In genomic region chr13:112584556-112585237, GRCm38 (mm10) we compare ENCODE assay signal across 27 mouse cellular contexts. TPM values are rescaled to one million over a fixed set of nuclear protein-coding genes. Genes with fewer than 3 reads are reported as not detected.
DNase-seq lines count a peak whose midpoint lies in the region; ATAC-seq and TF ChIP-seq lines count a peak whose summit lies in the region.
"Had no signal": no experiment of that assay in that cellular context is flagged by ENCODE, and none has a peak within 500 bp of the region (broad histone marks: within the 10 kb centered on the region; RNA-seq: fewer than 3 reads in every experiment).

No protein-coding gene starts in this region.

- no peak for TF ChIP-seq POLR2A in MEL (IDR thresholded peaks at IDR 0.05; ENCODE audit: control insufficient read depth in 1 of 2, insufficient read depth in 1 of 2, low read depth in 1 of 2, low read length in 2 of 2, poor library complexity in 1 of 2)
- no peak for TF ChIP-seq POLR2A in brain, embryonic 14.5 days (IDR thresholded peaks at IDR 0.05; ENCODE audit: borderline replicate concordance, extremely low read depth, insufficient read depth, insufficient read length, poor library complexity, severe bottlenecking)
- no peak for TF ChIP-seq POLR2A in heart, adult 2 months (IDR thresholded peaks at IDR 0.05; ENCODE audit: insufficient read depth, low read depth, low read length)

- peaks cover 10% of the 10 kb centered on the region for H3K4me1 ChIP-seq in forebrain, embryonic 14.5 days (ENCODE audit: control insufficient read depth, insufficient read depth, low read length)
- peaks cover 23% of the 10 kb centered on the region for H3K4me1 ChIP-seq in forebrain, embryonic 15.5 days
- H3K4me1 ChIP-seq in MEL (ENCODE audit: control insufficient read depth in 1 of 2, insufficient read depth in 2 of 2, low read length in 2 of 2), result peaks cover 16 to 27% of the 10 kb centered on the region in 2 experiments
- H3K4me1 ChIP-seq in heart, adult 2 months (ENCODE audit: control insufficient read depth, insufficient read depth, low read length), result no peaks in the 10 kb centered on the region

- no peak overlapping the region for H3K4me3 ChIP-seq in forebrain, embryonic 14.5 days (ENCODE audit: low read depth, low read length)
- H3K4me3 ChIP-seq in forebrain, embryonic 15.5 days, result no peak overlapping the region
- H3K4me3 ChIP-seq in MEL (ENCODE audit: control insufficient read depth in 1 of 2, insufficient read depth in 1 of 2, low read depth in 2 of 2, low read length in 2 of 2), result peak overlapping the region; percentile 11 to 22; a peak in 2 of 4 replicates
- H3K4me3 ChIP-seq in heart, adult 2 months, result no peak overlapping the region

- TF ChIP-seq CTCF in MEL (IDR thresholded peaks at IDR 0.05 in 2 of 3, conservative IDR thresholded peaks at IDR 0.05 in 1 of 3; ENCODE audit: control insufficient read depth in 1 of 3, insufficient read depth in 1 of 3, low read depth in 2 of 3, low read length in 3 of 3, poor library complexity in 1 of 3, severe bottlenecking in 1 of 3), result no peak
- TF ChIP-seq CTCF in brain, embryonic 14.5 days (IDR thresholded peaks at IDR 0.05; ENCODE audit: borderline replicate concordance, extremely low read depth, insufficient read depth, insufficient read length), result no peak
- TF ChIP-seq CTCF in heart, adult 2 months (IDR thresholded peaks at IDR 0.05), result no peak

- no peak overlapping the region for H3K27ac ChIP-seq in forebrain, embryonic 14.5 days (ENCODE audit: low read depth, low read length)
- no peak overlapping the region for H3K27ac ChIP-seq in forebrain, embryonic 15.5 days (replicated peaks)
- peak overlapping the region; percentile 42; the same call in 1 of the 2 replicates for H3K27ac ChIP-seq in MEL (ENCODE audit: control insufficient read depth, low read depth, low read length)
- H3K27ac ChIP-seq in heart, adult 2 months, result no peak overlapping the region

- peak; percentile 67 for DNase-seq in forebrain, embryonic 14.5 days (ENCODE audit: low spot score)
- peak; percentile 57 for DNase-seq in MEL (ENCODE audit: low read depth, low spot score)
- peak; percentile 11 for DNase-seq in Muller cell, postnatal 12 days (ENCODE audit: inconsistent ontology term)
- peak; percentile 78 for DNase-seq in brain, embryonic 14.5 days (ENCODE audit: low read depth)
- DNase-seq in frontal cortex, postnatal 14 days (ENCODE audit: low spot score in 2 of 2), result no peak
- no peak for DNase-seq in adrenal gland, postnatal 14 days
- DNase-seq in heart, adult 2 months, result no peak
- DNase-seq: adrenal gland, adult 2 months; adrenal gland, adult 8-10 months; adrenal gland, postnatal 10 days; adrenal gland, postnatal 25 days; adrenal gland, postnatal 36 days; B cell, adult 2 months; cerebellum, adult 11 months; cerebellum, adult 11-12 months; cerebellum, adult 18-20 months; cerebellum, adult 2 months; cerebellum, adult 8-10 months; cerebellum, adult 9-10 months had no signal

- 36% methylated on average over 7 of the region's 7 CpGs for WGBS in forebrain, embryonic 14.5 days
- WGBS in forebrain, embryonic 15.5 days, result 38% methylated on average over 7 of the region's 7 CpGs
- WGBS in heart, adult 2 months, result 45% methylated on average over 7 of the region's 7 CpGs

- no peaks in the 10 kb centered on the region for H3K36me3 ChIP-seq in forebrain, embryonic 14.5 days (ENCODE audit: control insufficient read depth, insufficient read depth, low read length)
- H3K36me3 ChIP-seq in forebrain, embryonic 15.5 days, result no peaks in the 10 kb centered on the region
- peaks cover 0 to 32% of the 10 kb centered on the region in 2 experiments; a peak in 2 of 4 replicates for H3K36me3 ChIP-seq in MEL (ENCODE audit: control insufficient read depth in 1 of 2, insufficient read depth in 2 of 2, low read length in 2 of 2)
- H3K36me3 ChIP-seq in heart, adult 2 months (ENCODE audit: control insufficient read depth, insufficient read depth, low read length), result no peaks in the 10 kb centered on the region
- H3K36me3 ChIP-seq: G1E had no signal

- H3K79me2 ChIP-seq in MEL (ENCODE audit: control insufficient read depth, insufficient read depth, low read length, poor library complexity), result no peaks in the 10 kb centered on the region
- no peaks in the 10 kb centered on the region for H3K79me2 ChIP-seq in heart, adult 2 months (replicated peaks; ENCODE audit: control insufficient read depth, insufficient read depth, low read length)

- no peaks in the 10 kb centered on the region for H3K9me3 ChIP-seq in forebrain, embryonic 14.5 days (replicated peaks; ENCODE audit: control insufficient read depth, low read length)
- no peaks in the 10 kb centered on the region for H3K9me3 ChIP-seq in forebrain, embryonic 15.5 days
- no peaks in the 10 kb centered on the region for H3K9me3 ChIP-seq in MEL (replicated peaks; ENCODE audit: insufficient read depth, low read length)
- H3K9me3 ChIP-seq: G1E had no signal

- peak; percentile 63 to 79; a peak in 3 of 4 replicates for TF ChIP-seq EP300 in MEL (IDR thresholded peaks at IDR 0.05; ENCODE audit: low read depth in 1 of 2, low read length in 2 of 2)
- no peak for TF ChIP-seq EP300 in heart, adult 2 months (IDR thresholded peaks at IDR 0.05; ENCODE audit: insufficient read depth, low read depth, low read length)

- ATAC-seq in forebrain, embryonic 14.5 days, result peak; percentile 57; the same call in 1 of the 2 replicates
- ATAC-seq in forebrain, embryonic 15.5 days (replicated peaks), result no peak
- ATAC-seq: activated CD4-positive, CD25-positive, alpha-beta regulatory T cell, adult 4 months; CD4-positive, CD25-positive, alpha-beta regulatory T cell, adult 4 months; Patski had no signal

- no peak for TF ChIP-seq RAD21 in MEL (IDR thresholded peaks at IDR 0.05; ENCODE audit: low read depth, low read length)

- H3K27me3 ChIP-seq in forebrain, embryonic 14.5 days (replicated peaks; ENCODE audit: control insufficient read depth, insufficient read depth, low read length), result no peaks in the 10 kb centered on the region
- no peaks in the 10 kb centered on the region for H3K27me3 ChIP-seq in forebrain, embryonic 15.5 days
- H3K27me3 ChIP-seq in MEL (ENCODE audit: control insufficient read depth in 1 of 2, insufficient read depth in 2 of 2, low read length in 2 of 2), result no peaks in the 10 kb centered on the region
- no peaks in the 10 kb centered on the region for H3K27me3 ChIP-seq in heart, adult 2 months (ENCODE audit: control insufficient read depth, insufficient read depth, low read length)
- H3K27me3 ChIP-seq: CH12.LX had no signal

- no peak overlapping the region for H3K9ac ChIP-seq in forebrain, embryonic 14.5 days (ENCODE audit: low read length)
- no peak overlapping the region for H3K9ac ChIP-seq in forebrain, embryonic 15.5 days (replicated peaks)
- H3K9ac ChIP-seq in MEL (ENCODE audit: control insufficient read depth, low read depth, low read length, poor library complexity, severe bottlenecking), result no peak overlapping the region
- no peak overlapping the region for H3K9ac ChIP-seq in heart, adult 2 months (ENCODE audit: low read depth, low read length)

- intact Hi-C loops in heart, adult 2 months (cut with DNase I), result no loop called here

- H3K4me2 ChIP-seq in forebrain, embryonic 14.5 days (ENCODE audit: low read length), result no peak overlapping the region
- no peak overlapping the region for H3K4me2 ChIP-seq in forebrain, embryonic 15.5 days (replicated peaks)

TF ChIP-seq in MEL, 35 proteins besides CTCF, POLR2A, EP300 and RAD21:
- TF ChIP-seq GATA1 (IDR thresholded peaks at IDR 0.05; ENCODE audit: low read depth, low read length) (peak; percentile 70), BHLHE40 (IDR thresholded peaks at IDR 0.05; ENCODE audit: borderline replicate concordance, low read depth, low read length) (no peak), RCOR1 (IDR thresholded peaks at IDR 0.05; ENCODE audit: low read depth, low read length) (0 out of 2 replicates have a peak, but pooled peaks have one; percentile 22), ETS1 (IDR thresholded peaks at IDR 0.05; ENCODE audit: low read depth, low read length) (peak; percentile 22; the same call in 1 of the 2 replicates), ZMIZ1 (IDR thresholded peaks at IDR 0.05; ENCODE audit: low read depth, low read length) (no peak)
TF ChIP-seq in MEL: peak in this region for 3.

RNA-seq across cellular contexts. Expression of gene Il31ra, which starts 9.5 kb away (rescaled TPM):
- polyA plus RNA-seq in forebrain, embryonic 14.5 days (2014; fragmentation: Nextera tagmentation; extraction: Ambion mirVana), result 0.11 and 0.30 TPM in 2 replicates
- polyA plus RNA-seq in forebrain, embryonic 15.5 days (2015; fragmentation: Nextera tagmentation; extraction: Ambion mirVana), result 0.19 and 0.28 TPM in 2 replicates
- 2.1 and 2.2 TPM in 2 replicates for total RNA-seq in MEL (2012; rRNA removed)
- polyA plus RNA-seq in MEL (2012; ENCODE audit: insufficient read depth in 1 of 2, insufficient read length in 2 of 2, low read depth in 1 of 2, low replicate concordance in 2 of 2, missing spikeins in 1 of 2), result 1 to 10 TPM in 1 of 2 experiments, not detected in 1; 2.1 TPM
- 0.12 and 0.19 TPM in 2 replicates for polyA plus RNA-seq in brain, embryonic 14.5 days (2012; rRNA removed)
- total RNA-seq in adrenal gland, postnatal 14 days (2021), result 0.19 and 0.41 TPM in 2 replicates
- not detected for total RNA-seq in heart, adult 2 months (2021)
- not detected in 2 replicates for polyA plus RNA-seq in heart, adult 2 months (2012; rRNA removed)
- total RNA-seq: CH12.LX, ES-E14 had no signal
- polyA plus RNA-seq: C2C12, G1E, Patski had no signal

Comparison
In these comparisons a context has a peak if more than half of its experiments do, and no peak if none do; other contexts are left out.
1. DNase-seq: peak in forebrain, embryonic 14.5 days (single experiment), MEL (single experiment), Muller cell, postnatal 12 days (single experiment) and brain, embryonic 14.5 days (single experiment); none in frontal cortex, postnatal 14 days (0 of 2), adrenal gland, postnatal 14 days (single experiment) and heart, adult 2 months (0 of 2).
2. H3K4me3 ChIP-seq: peak in MEL (2 of 2); none in forebrain, embryonic 14.5 days (single experiment), forebrain, embryonic 15.5 days (single experiment) and heart, adult 2 months (single experiment).